12 mouse cellular contexts compared by ENCODE assay signal in genomic region chr13:34789176-34789818, GRCm38 (mm10). TPM values are rescaled to one million over a fixed set of nuclear protein-coding genes. Genes with fewer than 3 reads are reported as not detected.
DNase-seq lines count a peak whose midpoint lies in the region; ATAC-seq and TF ChIP-seq lines count a peak whose summit lies in the region.
"Had no signal": no experiment of that assay in that cellular context is flagged by ENCODE, and none has a peak within 500 bp of the region (broad histone marks: within the 10 kb centered on the region; RNA-seq: fewer than 3 reads in every experiment).

No protein-coding gene starts in this region.

- H3K27me3 ChIP-seq in heart, embryonic 10.5 days (ENCODE audit: insufficient read depth, poor library complexity, severe bottlenecking): no peaks in the 10 kb centered on the region
- H3K27me3 ChIP-seq in heart, embryonic 15.5 days: no peaks in the 10 kb centered on the region
- no peaks in the 10 kb centered on the region for H3K27me3 ChIP-seq in lung, postnatal 0 days (replicated peaks; ENCODE audit: insufficient read depth, low read length)
- H3K27me3 ChIP-seq: midbrain, embryonic 12.5 days had no signal

- no peak for TF ChIP-seq CTCF in lung, postnatal 0 days (IDR thresholded peaks at IDR 0.05)

- peak; percentile 50; the same call in 1 of the 2 replicates for ATAC-seq in heart, embryonic 15.5 days (replicated peaks; ENCODE audit: insufficient number of reproducible peaks, insufficient read depth, low FRiP score, low read depth)
- peak; percentile 83 for ATAC-seq in lung, postnatal 0 days

- TF ChIP-seq EP300 in lung, postnatal 0 days (IDR thresholded peaks at IDR 0.05): peak; percentile 79

- H3K4me1 ChIP-seq in heart, embryonic 10.5 days: no peaks in the 10 kb centered on the region
- peaks cover 11% of the 10 kb centered on the region for H3K4me1 ChIP-seq in heart, embryonic 15.5 days (replicated peaks)
- H3K4me1 ChIP-seq in lung, postnatal 0 days (ENCODE audit: insufficient read depth, low read depth, low read length): no peaks in the 10 kb centered on the region
- H3K4me1 ChIP-seq: midbrain, embryonic 12.5 days had no signal

- no peak overlapping the region for H3K4me2 ChIP-seq in heart, embryonic 15.5 days
- no peak overlapping the region for H3K4me2 ChIP-seq in lung, postnatal 0 days (replicated peaks; ENCODE audit: low read depth, low read length)
- H3K4me2 ChIP-seq: midbrain, embryonic 12.5 days had no signal

- no peak overlapping the region for H3K9ac ChIP-seq in heart, embryonic 15.5 days
- H3K9ac ChIP-seq in lung, postnatal 0 days (replicated peaks; ENCODE audit: low read depth): no peak overlapping the region
- H3K9ac ChIP-seq: midbrain, embryonic 12.5 days had no signal

- no peak overlapping the region for H3K4me3 ChIP-seq in heart, embryonic 10.5 days
- no peak overlapping the region for H3K4me3 ChIP-seq in heart, embryonic 15.5 days
- H3K4me3 ChIP-seq in lung, postnatal 0 days (ENCODE audit: low read depth, low read length): no peak overlapping the region
- H3K4me3 ChIP-seq: midbrain, embryonic 12.5 days had no signal

- no peak overlapping the region for H3K27ac ChIP-seq in heart, embryonic 10.5 days
- peak overlapping the region; percentile 70 for H3K27ac ChIP-seq in heart, embryonic 15.5 days
- H3K27ac ChIP-seq in lung, postnatal 0 days (ENCODE audit: low read length): no peak overlapping the region
- H3K27ac ChIP-seq: midbrain, embryonic 12.5 days had no signal

- no peaks in the 10 kb centered on the region for H3K36me3 ChIP-seq in heart, embryonic 10.5 days
- no peaks in the 10 kb centered on the region for H3K36me3 ChIP-seq in heart, embryonic 15.5 days
- H3K36me3 ChIP-seq in lung, postnatal 0 days (ENCODE audit: insufficient read depth, low read length): no peaks in the 10 kb centered on the region
- H3K36me3 ChIP-seq: midbrain, embryonic 12.5 days had no signal

- peak; percentile 79 for DNase-seq in heart, adult 8-10 months (ENCODE audit: low spot score)
- no peak for DNase-seq in heart, embryonic 10.5 days (ENCODE audit: low spot score)
- peak; percentile 95 for DNase-seq in NIH3T3 (ENCODE audit: low read depth)
- peak; percentile 88 for DNase-seq in lung, postnatal 0 days (ENCODE audit: low spot score)
- no peak for DNase-seq in frontal cortex, postnatal 36 days (ENCODE audit: low spot score in 2 of 2)
- DNase-seq in thymus, postnatal 14 days: no peak
- no peak for DNase-seq in right cerebral cortex, postnatal 4 days

- WGBS in heart, embryonic 10.5 days: 74% methylated on average over 3 of the region's 3 CpGs
- WGBS in heart, embryonic 15.5 days: 49% methylated on average over 3 of the region's 3 CpGs
- 49% methylated on average over 3 of the region's 3 CpGs for WGBS in lung, postnatal 0 days

- no peaks in the 10 kb centered on the region for H3K9me3 ChIP-seq in heart, embryonic 10.5 days
- H3K9me3 ChIP-seq in heart, embryonic 15.5 days (replicated peaks): no peaks in the 10 kb centered on the region
- no peaks in the 10 kb centered on the region for H3K9me3 ChIP-seq in lung, postnatal 0 days (ENCODE audit: low read length)
- H3K9me3 ChIP-seq: midbrain, embryonic 12.5 days had no signal

RNA-seq across cellular contexts. Expression of gene Fam50b, which starts 54.6 kb away (rescaled TPM):
- not detected for total RNA-seq in heart, adult 8-10 months (2022)
- polyA plus RNA-seq in heart, embryonic 10.5 days (2016; fragmentation: Nextera tagmentation; extraction: Ambion mirVana): not detected in 2 replicates
- polyA plus RNA-seq in heart, embryonic 15.5 days (2015; fragmentation: Nextera tagmentation; extraction: Ambion mirVana): not detected in 2 replicates
- polyA plus RNA-seq in lung, postnatal 0 days (2015; fragmentation: Nextera tagmentation; extraction: Ambion mirVana): 0.10 and 0.11 TPM in 2 replicates
- total RNA-seq: left cerebral cortex, postnatal 36 days had no signal
- polyA plus RNA-seq: hindbrain, embryonic 11.5 days; midbrain, embryonic 12.5 days; small intestine, adult 2 months had no signal

Comparison
In these comparisons a context has a peak if more than half of its experiments do, and no peak if none do; other contexts are left out.
1. DNase-seq: peak in heart, adult 8-10 months (single experiment), NIH3T3 (single experiment) and lung, postnatal 0 days (single experiment); none in heart, embryonic 10.5 days (single experiment), frontal cortex, postnatal 36 days (0 of 2), thymus, postnatal 14 days (single experiment) and right cerebral cortex, postnatal 4 days (single experiment).